Comparison of ENCODE assay signal across 8 mouse cellular contexts in genomic region chr2:11502255-11502765, GRCm38 (mm10). TPM values are rescaled to one million over a fixed set of nuclear protein-coding genes. Genes with fewer than 3 reads are reported as not detected.
DNase-seq lines count a peak whose midpoint lies in the region; ATAC-seq lines count a peak whose summit lies in the region.

No protein-coding gene starts in this region.

- peaks cover 33% of the 10 kb centered on the region for H3K4me1 ChIP-seq in limb, embryonic 13.5 days
- peaks cover 13% of the 10 kb centered on the region; the same call in 1 of the 2 replicates for H3K4me1 ChIP-seq in stomach, embryonic 14.5 days (ENCODE audit: control insufficient read depth, insufficient read depth, low read length)

- under 1% methylated on average over 15 of the region's 15 CpGs for WGBS in limb, embryonic 13.5 days
- WGBS in stomach, embryonic 14.5 days: 1% methylated on average over 15 of the region's 15 CpGs

- peak overlapping the region; percentile 65 for H3K9ac ChIP-seq in limb, embryonic 13.5 days
- peak overlapping the region; percentile 68 for H3K9ac ChIP-seq in stomach, embryonic 14.5 days (replicated peaks; ENCODE audit: low read depth, low read length)

- peak overlapping the region; percentile 90 for H3K27ac ChIP-seq in limb, embryonic 13.5 days
- H3K27ac ChIP-seq in stomach, embryonic 14.5 days (ENCODE audit: low read length): peak overlapping the region; percentile 92; the same call in 1 of the 2 replicates

- peak; percentile 7 for ATAC-seq in frontal cortex, adult (ENCODE audit: low TSS enrichment)
- ATAC-seq in limb, embryonic 13.5 days (ENCODE audit: low FRiP score, low read depth): peak; percentile 9; the same call in 1 of the 2 replicates
- ATAC-seq in stomach, embryonic 14.5 days (ENCODE audit: insufficient number of reproducible peaks, insufficient read depth, low FRiP score, low read depth): peak; percentile 24
- no peak for ATAC-seq in monocyte, adult 5-6 weeks (replicated peaks; ENCODE audit: insufficient number of reproducible peaks, low FRiP score, low TSS enrichment, poor library complexity, severe bottlenecking)

- peak overlapping the region; percentile 90 for H3K4me2 ChIP-seq in limb, embryonic 13.5 days (replicated peaks)
- peak overlapping the region; percentile 90 for H3K4me2 ChIP-seq in stomach, embryonic 14.5 days (replicated peaks; ENCODE audit: low read depth, low read length)

- peaks cover 13% of the 10 kb centered on the region for H3K36me3 ChIP-seq in limb, embryonic 13.5 days
- H3K36me3 ChIP-seq in stomach, embryonic 14.5 days (ENCODE audit: control insufficient read depth, insufficient read depth, low read length): peaks cover 3% of the 10 kb centered on the region; the same call in 1 of the 2 replicates

- H3K9me3 ChIP-seq in limb, embryonic 13.5 days: no peaks in the 10 kb centered on the region
- H3K9me3 ChIP-seq in stomach, embryonic 14.5 days (ENCODE audit: control insufficient read depth, low read depth, low read length): no peaks in the 10 kb centered on the region

- H3K27me3 ChIP-seq in limb, embryonic 13.5 days: peaks cover 14% of the 10 kb centered on the region
- no peaks in the 10 kb centered on the region for H3K27me3 ChIP-seq in stomach, embryonic 14.5 days (ENCODE audit: control insufficient read depth, insufficient read depth, low read length)

- DNase-seq in frontal cortex, postnatal 36 days (ENCODE audit: low spot score in 2 of 2): no peak
- DNase-seq in right cerebral cortex, postnatal 14 days: peak; percentile 27
- DNase-seq in right cerebral cortex, postnatal 36 days (ENCODE audit: low spot score in 2 of 2): no peak
- no peak for DNase-seq in spleen, postnatal 36 days (ENCODE audit: low spot score in 2 of 2)

- peak overlapping the region; percentile 68 for H3K4me3 ChIP-seq in limb, embryonic 13.5 days
- H3K4me3 ChIP-seq in stomach, embryonic 14.5 days (ENCODE audit: low read depth, low read length): peak overlapping the region; percentile 61

RNA-seq across cellular contexts. Expression of gene Pfkfb3, which starts 51.6 kb away (rescaled TPM):
- polyA plus RNA-seq in limb, embryonic 13.5 days (2015; fragmentation: Nextera tagmentation; extraction: Ambion mirVana): 16.5 and 17.8 TPM in 2 replicates
- 16.1 and 17.5 TPM in 2 replicates for polyA plus RNA-seq in stomach, embryonic 14.5 days (2014; fragmentation: Nextera tagmentation; extraction: Ambion mirVana)
- 32.5 to 53.2 TPM (median 36.8 TPM) in 3 replicates for total RNA-seq in monocyte, adult 5-6 weeks (2017)
